In genomic region chr13:103921831-103922380, GRCm38 (mm10) we compare ENCODE assay signal across 8 mouse cellular contexts. TPM values are rescaled to one million over a fixed set of nuclear protein-coding genes. Genes with fewer than 3 reads are reported as not detected.
A peak's percentile ranks its signal among the peaks of the same experiment; 100 is the strongest.
DNase-seq lines count a peak whose midpoint lies in the region; ATAC-seq and TF ChIP-seq lines count a peak whose summit lies in the region.

No protein-coding gene starts in this region.

- H3K4me3 ChIP-seq in heart, embryonic 10.5 days = peak overlapping the region; percentile 90
- peak overlapping the region; percentile 85 for H3K4me3 ChIP-seq in G1E (ENCODE audit: low read depth, low read length)
- peak overlapping the region; percentile 98 for H3K4me3 ChIP-seq in heart, postnatal 0 days (ENCODE audit: low read depth, low read length)
- H3K4me3 ChIP-seq in macrophage (ENCODE audit: inconsistent target) = peak overlapping the region; percentile 20

- peak overlapping the region; percentile 80 for H3K4me2 ChIP-seq in heart, postnatal 0 days (ENCODE audit: low read depth, low read length)

- H3K36me3 ChIP-seq in heart, embryonic 10.5 days = no peaks in the 10 kb centered on the region
- H3K36me3 ChIP-seq in G1E (replicated peaks) (no peaks in the 10 kb centered on the region), macrophage (ENCODE audit: inconsistent target) (no peaks in the 10 kb centered on the region)
- no peaks in the 10 kb centered on the region for H3K36me3 ChIP-seq in heart, postnatal 0 days (replicated peaks; ENCODE audit: control insufficient read depth, insufficient read depth, low read length)

- ATAC-seq in G1E (ENCODE audit: extremely low read depth, insufficient number of reproducible peaks, low FRiP score, poor library complexity, severe bottlenecking) = no peak
- ATAC-seq in heart, postnatal 0 days (ENCODE audit: insufficient read depth, low read depth) = no peak

- TF ChIP-seq EP300 in heart, postnatal 0 days (IDR thresholded peaks at IDR 0.05; ENCODE audit: low read depth) = no peak

- 23% methylated on average over 11 of the region's 11 CpGs for WGBS in heart, embryonic 10.5 days
- WGBS in heart, postnatal 0 days = 19% methylated on average over 11 of the region's 11 CpGs
- 64% methylated on average over 11 of the region's 11 CpGs for WGBS in macrophage (ENCODE audit: missing documents)

- H3K79me2 ChIP-seq in macrophage (ENCODE audit: inconsistent target) = peaks cover 35% of the 10 kb centered on the region

- no peaks in the 10 kb centered on the region for H3K27me3 ChIP-seq in heart, embryonic 10.5 days (ENCODE audit: insufficient read depth, poor library complexity, severe bottlenecking)
- peaks cover 18% of the 10 kb centered on the region for H3K27me3 ChIP-seq in G1E (ENCODE audit: insufficient read depth, low read length)
- H3K27me3 ChIP-seq in heart, postnatal 0 days (ENCODE audit: control insufficient read depth, insufficient read depth, low read length) = no peaks in the 10 kb centered on the region

- no peaks in the 10 kb centered on the region for H3K9me3 ChIP-seq in heart, embryonic 10.5 days
- H3K9me3 ChIP-seq in G1E (replicated peaks) = no peaks in the 10 kb centered on the region
- H3K9me3 ChIP-seq in heart, postnatal 0 days (replicated peaks; ENCODE audit: control insufficient read depth, low read length) = no peaks in the 10 kb centered on the region

- intact Hi-C loops in heart, postnatal 25 days (cut with DNase I) = loop anchor here (2.0 to 5.0 kb wide), 4 partner anchors 65 to 147 kb away; partner anchors contain the start of gene Srek1
- intact Hi-C loops in gastrocnemius, postnatal 14 days (cut with DNase I; ENCODE audit: low total_unique reads) = loop anchor here (10.0 kb wide), 1 partner anchor 123 kb away; no protein-coding TSS in a partner anchor

- DNase-seq in heart, embryonic 10.5 days (ENCODE audit: low spot score) = no peak
- DNase-seq in heart, postnatal 25 days (ENCODE audit: low spot score) = no peak
- DNase-seq in G1E (ENCODE audit: low spot score) = no peak
- DNase-seq in heart, postnatal 0 days (ENCODE audit: low spot score) = peak; percentile 55
- no peak for DNase-seq in embryo, embryonic 9.5 days (ENCODE audit: extremely low spot score)
- no peak for DNase-seq in adipocyte (ENCODE audit: low spot score)
- no peak for DNase-seq in gastrocnemius, postnatal 14 days

- H3K4me1 ChIP-seq in heart, embryonic 10.5 days = peaks cover 4% of the 10 kb centered on the region; the same call in 1 of the 2 replicates
- H3K4me1 ChIP-seq in G1E (ENCODE audit: insufficient read depth, low read depth, low read length) = peaks cover 7% of the 10 kb centered on the region
- peaks cover 7% of the 10 kb centered on the region for H3K4me1 ChIP-seq in heart, postnatal 0 days (ENCODE audit: control insufficient read depth, insufficient read depth)

- TF ChIP-seq CTCF in G1E (IDR thresholded peaks at IDR 0.05; ENCODE audit: low read depth, low read length) = no peak
- no peak for TF ChIP-seq CTCF in heart, postnatal 0 days (IDR thresholded peaks at IDR 0.05; ENCODE audit: low read depth)

- H3K9ac ChIP-seq in heart, postnatal 0 days (replicated peaks; ENCODE audit: low read depth, low read length) = peak overlapping the region; percentile 99

- H3K27ac ChIP-seq in heart, embryonic 10.5 days = peak overlapping the region; percentile 100
- H3K27ac ChIP-seq in heart, postnatal 0 days (ENCODE audit: low read depth) = peak overlapping the region; percentile 100
- no peak overlapping the region for H3K27ac ChIP-seq in macrophage

RNA-seq across cellular contexts. Expression of gene Erbin, which starts 1.6 kb away (rescaled TPM):
- polyA plus RNA-seq in heart, embryonic 10.5 days (2016; fragmentation: Nextera tagmentation; extraction: Ambion mirVana) = 9.7 and 11.2 TPM in 2 replicates
- total RNA-seq in heart, postnatal 25 days (2021) = 10 to 100 TPM; 44.0 to 48.6 TPM
- total RNA-seq in G1E (2014; fragmentation: Nextera tagmentation) = 135 and 156 TPM in 2 replicates
- total RNA-seq in G1E (2017) = 123 and 142 TPM in 2 replicates
- polyA plus RNA-seq in G1E (2012) = 7.9 and 9.8 TPM in 2 replicates
- total RNA-seq in heart, postnatal 0 days (2014; rRNA removed; ENCODE audit: low replicate concordance) = 30.2 and 44.3 TPM in 2 replicates
- polyA plus RNA-seq in heart, postnatal 0 days (2015; fragmentation: Nextera tagmentation; extraction: Ambion mirVana) = 8.9 and 10.9 TPM in 2 replicates
- 100 to 1,000 TPM; 178 to 815 (median 271) TPM for total RNA-seq in macrophage (2018; cell fraction: chromatin; rRNA removed)
- 100 to 1,000 TPM in 19 of 26 experiments, 10 to 100 TPM in 7; 87.0 to 232 (median 134) TPM for total RNA-seq in macrophage (2018; cell fraction: cytosol; rRNA removed)
- total RNA-seq in macrophage (2018; cell fraction: nucleus; rRNA removed) = 100 to 1,000 TPM; 136 to 569 (median 225) TPM
- polyA plus RNA-seq in macrophage (2018) = 72.4 to 82.3 TPM (median 80.6 TPM) in 3 replicates
- total RNA-seq in gastrocnemius, postnatal 14 days (2021) = 10 to 100 TPM; 41.2 to 43.2 TPM

Comparison
In these comparisons a context has a peak if more than half of its experiments do, and no peak if none do; other contexts are left out.
1. H3K4me3 ChIP-seq: peak in every context shown above with its lines; median percentile 98 in heart, postnatal 0 days; 90 in heart, embryonic 10.5 days; 85 in G1E; 20 in macrophage.